Mouse (Mus musculus) ovary, postnatal 10 days (tissue): Measurements from ENCODE around the gene Gpr179.
"Not testable (repeated sequence)": the region's sequence is repeated elsewhere in the genome, so short reads cannot be mapped to it uniquely, and the experiment has no call there.

Experiments used
- DNase-seq: peaks from one replicate; pipeline ENCODE4 v3.0.0; 2022; ENCODE audit warnings: low spot score

Gene Gpr179

DNA sequence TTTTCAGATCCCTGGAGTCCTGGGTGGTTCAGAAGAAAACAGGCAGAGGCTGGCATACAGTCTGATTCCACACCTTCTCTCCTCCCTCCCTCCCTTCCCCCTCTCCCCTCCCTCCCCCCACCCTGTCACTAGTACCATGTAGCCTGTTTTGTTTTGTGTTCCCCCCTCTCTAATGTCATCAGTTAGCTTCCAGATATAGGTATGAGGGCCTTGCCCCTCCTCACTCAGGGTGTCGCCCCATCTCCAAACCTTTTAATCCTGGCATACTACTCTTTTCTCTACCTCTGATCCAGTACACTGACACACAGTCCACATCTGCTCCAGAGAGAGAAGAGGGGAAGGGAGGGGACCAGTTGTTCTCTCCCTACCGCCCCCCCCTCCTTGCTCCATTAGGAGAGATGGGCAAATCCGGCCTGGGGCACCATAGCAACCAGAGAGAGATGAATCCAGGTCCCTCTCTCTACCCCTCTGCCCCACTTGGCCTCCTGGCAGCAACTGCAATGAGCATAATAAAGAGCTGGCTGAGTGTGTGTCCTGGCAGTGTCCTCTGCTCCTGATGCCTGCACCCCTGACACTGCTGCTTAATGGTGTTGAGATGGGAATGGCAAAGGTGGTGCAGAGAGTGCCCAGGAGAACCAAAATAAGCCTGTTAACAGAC, at the start of gene Gpr179:
TSS of gene Gpr179 (minus strand) at position 51 of the 658 bp plus-strand sequence.
- no peak for DNase-seq

GRCm38 (mm10) chr11:97401082-97401481, 49.2 kb upstream of the Gpr179 start:
- no peak for DNase-seq

GRCm38 (mm10) chr11:97399958-97400710, 48.3 kb upstream of the Gpr179 start:
- peak; percentile 56 for DNase-seq

GRCm38 (mm10) chr11:97398506-97398905, 46.6 kb upstream of the Gpr179 start:
- DNase-seq: no peak

DNA sequence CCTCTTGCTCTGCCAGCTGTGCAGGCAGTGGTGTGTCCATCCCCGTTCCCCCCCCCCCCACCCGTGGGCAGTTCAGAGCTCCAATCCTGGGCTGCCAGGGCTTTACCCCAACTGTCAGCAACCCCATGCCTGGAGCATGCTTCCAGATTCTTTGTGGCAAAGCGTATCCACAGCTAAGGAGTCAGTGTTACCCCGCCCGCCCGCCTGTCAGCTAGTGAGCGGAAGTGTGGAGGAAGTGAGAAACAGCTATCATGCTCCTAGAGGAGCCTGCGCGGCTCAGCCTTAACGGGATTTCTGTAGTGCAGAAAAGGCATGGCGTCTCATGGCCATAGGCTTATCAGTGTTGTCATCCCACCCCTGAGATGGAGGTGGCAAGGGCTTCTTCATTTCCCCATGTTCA, 42.3 kb upstream of the Gpr179 start:
- no peak for DNase-seq

GRCm38 (mm10) chr11:97393658-97394057, 41.8 kb upstream of the Gpr179 start:
- no peak for DNase-seq

DNA sequence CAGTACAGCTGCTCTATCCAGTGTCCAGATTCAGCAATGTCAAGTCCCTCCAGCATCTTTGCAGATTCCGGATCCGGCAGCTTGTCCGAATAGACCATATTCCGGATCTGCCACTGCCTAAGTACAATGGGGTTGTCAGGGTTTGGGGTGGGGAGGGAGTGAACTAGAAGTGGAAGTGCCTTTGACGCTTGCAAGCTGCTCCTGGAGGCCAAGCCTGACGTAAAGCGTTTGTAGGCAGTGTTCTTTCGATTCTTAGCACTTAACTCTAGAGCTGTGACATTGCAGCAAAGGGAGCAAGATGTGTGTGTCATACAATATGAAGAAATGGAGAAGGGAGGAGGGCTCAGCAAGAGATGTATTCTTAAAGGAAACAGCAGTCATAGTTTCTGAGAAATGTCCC, 37.2 kb upstream of the Gpr179 start:
- DNase-seq: no peak

DNA sequence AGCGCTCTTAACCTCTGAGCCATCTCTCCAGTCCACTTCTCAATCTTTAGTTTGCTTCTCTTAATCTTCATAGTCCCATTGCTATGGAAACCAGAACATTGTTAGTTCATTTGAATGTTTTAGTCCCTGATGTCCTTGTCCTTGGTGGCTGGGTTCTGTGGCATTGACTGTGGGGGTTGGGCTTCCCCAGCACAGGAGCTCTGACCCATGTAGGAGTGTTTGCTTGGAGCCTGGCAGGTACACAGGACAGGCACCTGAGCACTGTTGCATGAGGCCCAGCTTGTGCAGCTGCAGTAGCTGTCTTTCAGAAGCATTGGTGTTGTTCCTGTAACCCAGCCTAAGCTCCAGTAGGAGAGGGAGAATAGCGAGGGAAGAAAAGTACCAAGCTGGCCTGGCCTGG, 35.9 kb upstream of the Gpr179 start:
- DNase-seq: no peak

GRCm38 (mm10) chr11:97383764-97384163, 31.9 kb upstream of the Gpr179 start:
- no peak for DNase-seq

- no peak for DNase-seq
Observed at GRCm38 (mm10) chr11:97383017-97383416, 31.1 kb upstream of the Gpr179 start.

- no peak for DNase-seq
Observed at GRCm38 (mm10) chr11:97380036-97380435, 28.2 kb upstream of the Gpr179 start.

DNA sequence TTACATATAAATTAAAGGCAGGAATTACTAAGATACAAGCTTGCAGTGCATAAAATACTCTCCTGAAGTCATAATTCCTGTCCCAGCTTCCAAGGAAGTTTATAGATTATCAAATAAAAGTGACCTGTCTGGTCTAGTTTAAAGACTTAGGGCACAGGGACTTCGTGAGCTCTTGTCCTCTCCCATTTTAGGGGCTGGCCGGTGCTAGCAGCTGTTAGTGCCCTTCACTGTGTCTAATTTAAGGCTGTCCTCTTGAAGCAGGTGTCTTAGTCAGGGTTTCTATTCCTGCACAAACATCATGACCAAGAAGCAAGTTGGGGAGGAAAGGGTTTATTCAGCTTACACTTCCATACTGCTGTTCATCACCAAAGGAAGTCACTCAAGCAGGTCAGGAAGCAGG, 21.5 kb upstream of the Gpr179 start:
- no peak for DNase-seq

GRCm38 (mm10) chr11:97372159-97372864, 20.4 kb upstream of the Gpr179 start:
- no peak for DNase-seq

- no peak for DNase-seq
Observed at GRCm38 (mm10) chr11:97370329-97371091, 18.6 kb upstream of the Gpr179 start.

DNA sequence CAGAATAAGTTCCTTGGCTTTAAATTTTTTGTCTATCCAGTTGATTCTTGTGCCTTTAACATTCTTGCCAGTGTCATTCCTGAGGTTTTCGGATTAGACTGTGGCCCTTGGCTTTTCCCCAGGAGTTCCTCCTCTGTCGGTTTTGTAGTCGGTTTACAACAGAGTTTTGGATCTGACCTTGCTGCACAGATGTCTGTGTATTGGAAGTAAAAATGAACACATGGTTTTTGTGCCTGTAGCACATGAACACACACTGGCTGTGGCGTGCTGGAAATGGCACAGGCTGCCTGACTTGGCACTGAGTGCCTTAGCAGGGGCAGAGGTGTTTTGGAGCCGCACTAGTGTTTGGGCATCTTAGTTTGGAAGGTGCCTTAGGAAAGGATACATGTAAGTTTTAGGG, 16.6 kb upstream of the Gpr179 start:
- no peak for DNase-seq

DNA sequence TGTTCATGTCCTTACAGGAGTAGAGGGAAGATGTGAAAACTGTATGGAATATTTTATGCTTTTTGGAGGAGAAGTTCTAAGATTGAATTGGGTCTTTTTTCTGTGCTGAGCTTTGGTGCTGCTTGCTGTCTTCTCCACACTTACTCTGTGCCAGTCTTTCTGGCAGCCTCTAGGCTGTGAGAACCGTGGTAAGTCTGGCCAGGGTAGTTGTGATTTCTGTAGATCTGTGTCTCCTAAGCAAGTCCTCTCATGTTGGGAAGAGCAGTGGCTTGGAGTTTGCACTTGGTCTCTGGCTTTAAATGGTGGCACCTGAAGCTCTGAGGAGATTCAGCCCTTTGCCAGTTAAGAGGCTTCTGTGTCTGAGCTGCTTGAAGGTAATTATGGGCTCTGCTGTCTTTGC, 13.7 kb upstream of the Gpr179 start:
- DNase-seq: no peak

- DNase-seq: no peak
Observed at GRCm38 (mm10) chr11:97363644-97363995, 11.7 kb upstream of the Gpr179 start.

DNA sequence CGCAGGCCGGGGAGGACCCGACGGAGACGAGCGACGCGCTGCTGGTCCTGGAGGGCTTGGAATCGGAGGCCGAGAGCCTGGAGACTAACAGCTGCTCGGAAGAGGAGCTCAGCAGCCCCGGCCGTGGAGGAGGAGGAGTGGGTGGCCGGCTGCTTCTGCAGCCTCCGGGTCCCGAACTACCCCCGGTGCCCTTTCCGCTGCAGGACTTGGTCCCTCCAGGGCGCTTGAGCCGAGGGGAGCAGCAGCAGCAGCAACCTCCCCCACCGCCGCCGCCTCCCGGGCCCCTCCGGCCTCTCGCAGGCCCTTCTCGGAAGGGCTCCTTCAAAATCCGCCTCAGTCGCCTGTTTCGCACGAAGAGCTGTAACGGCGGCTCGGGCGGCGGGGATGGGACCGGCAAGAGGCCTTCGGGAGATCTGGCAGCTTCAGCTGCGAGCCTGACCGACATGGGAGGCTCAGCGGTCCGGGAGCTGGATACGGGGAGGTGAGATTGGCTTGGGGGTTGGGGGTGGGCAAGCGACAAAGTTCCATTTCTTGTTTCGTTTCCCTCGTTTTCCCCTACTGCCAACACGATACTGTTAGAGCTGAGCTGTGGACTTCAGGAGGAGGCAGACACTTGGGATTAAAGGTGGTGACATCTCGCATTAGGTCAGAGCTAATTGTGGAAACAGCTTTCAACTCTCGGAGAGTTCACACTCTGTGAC, 11.2 kb upstream of the Gpr179 start:
- DNase-seq: no peak

- peak; percentile 39 for DNase-seq
Observed at GRCm38 (mm10) chr11:97362649-97362942, 10.7 kb upstream of the Gpr179 start.

GRCm38 (mm10) chr11:97361948-97362648, 10.2 kb upstream of the Gpr179 start, which contains the start of gene Socs7:
Gene Socs7 (plus strand): TSS chr11:97362551.
- DNase-seq: peak; percentile 81

DNA sequence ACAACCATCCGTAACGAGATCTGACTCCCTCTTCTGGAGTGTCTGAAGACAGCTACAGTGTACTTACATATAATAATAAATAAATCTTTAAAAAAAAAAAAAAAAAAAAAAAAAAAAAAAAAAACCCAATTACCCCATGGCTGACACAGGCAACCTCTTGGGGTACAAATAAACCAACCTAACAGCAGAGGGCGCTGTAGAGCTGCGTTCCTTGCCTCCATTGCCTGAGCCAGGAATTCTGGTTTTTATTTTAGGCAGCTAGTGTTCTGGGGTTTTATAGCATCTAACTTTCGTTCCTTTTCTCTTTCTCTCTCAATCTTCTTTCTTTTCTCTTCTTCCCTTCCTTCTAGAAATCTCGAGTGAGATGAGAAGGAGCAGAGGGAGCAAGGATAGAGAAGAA, 5.8 kb upstream of the Gpr179 start:
- not testable (repeated sequence) for DNase-seq
